Mouse (Mus musculus) CH12F3 (cell line): ENCODE measurements around the gene Foxc2.

ENCODE experiments used
- in situ Hi-C: fragments of 300-500 bp; cut with MboI; formaldehyde crosslinking; loops from 2 replicates; pipeline ENCODE4 v1.14.3; 2020; ENCODE audit warnings: low sequenced_read_pairs

Foxc2 gene

GRCm38 (mm10) chr8:121085561-121085960 is 30.4 kb upstream of the Foxc2 start:
- in situ Hi-C loops, result loop anchor here (10.0 kb wide), 1 partner anchor 411 kb away; no protein-coding TSS in a partner anchor

GRCm38 (mm10) chr8:121086004-121086900 is 29.7 kb upstream of the Foxc2 start:
- in situ Hi-C loops, result loop anchor here (10.0 kb wide), 1 partner anchor 411 kb away; no protein-coding TSS in a partner anchor

GRCm38 (mm10) chr8:121088281-121088680 is 27.7 kb upstream of the Foxc2 start:
- in situ Hi-C loops, result loop anchor here (10.0 kb wide), 1 partner anchor 413 kb away; no protein-coding TSS in a partner anchor

GRCm38 (mm10) chr8:121088871-121089630 is 26.9 kb upstream of the Foxc2 start:
- in situ Hi-C loops, result loop anchor here (10.0 kb wide), 1 partner anchor 414 kb away; no protein-coding TSS in a partner anchor

- in situ Hi-C loops, result loop anchor here (5.0 to 10.0 kb wide), 2 partner anchors 273 to 415 kb away; no protein-coding TSS in a partner anchor
Observed at GRCm38 (mm10) chr8:121089631-121090380, 26.2 kb upstream of the Foxc2 start.

GRCm38 (mm10) chr8:121090716-121091115 is 25.3 kb upstream of the Foxc2 start:
- in situ Hi-C loops, result loop anchor here (5.0 kb wide), 1 partner anchor 273 kb away; no protein-coding TSS in a partner anchor

- in situ Hi-C loops, result loop anchor here (5.0 kb wide), 1 partner anchor 275 kb away; no protein-coding TSS in a partner anchor
Observed at GRCm38 (mm10) chr8:121092141-121092540, 23.8 kb upstream of the Foxc2 start.

- in situ Hi-C loops, result loop anchor here (5.0 kb wide), 1 partner anchor 275 kb away; no protein-coding TSS in a partner anchor
Observed at GRCm38 (mm10) chr8:121092627-121093026, 23.3 kb upstream of the Foxc2 start.

GRCm38 (mm10) chr8:121093496-121093895 is 22.5 kb upstream of the Foxc2 start:
- in situ Hi-C loops, result loop anchor here (5.0 kb wide), 1 partner anchor 276 kb away; no protein-coding TSS in a partner anchor

- in situ Hi-C loops, result loop anchor here (25.0 kb wide), 1 partner anchor 283 kb away; no protein-coding TSS in a partner anchor
Observed at GRCm38 (mm10) chr8:121104049-121104818, 11.7 kb upstream of the Foxc2 start.

GRCm38 (mm10) chr8:121107668-121108656 is 8.0 kb upstream of the Foxc2 start, which contains the start of gene Mthfsd:
Gene Mthfsd (minus strand): TSS chr8:121108392.
- in situ Hi-C loops, result loop anchor here (25.0 kb wide), 1 partner anchor 279 kb away; no protein-coding TSS in a partner anchor

- in situ Hi-C loops, result loop anchor here (25.0 kb wide), 1 partner anchor 279 kb away; no protein-coding TSS in a partner anchor
Observed at GRCm38 (mm10) chr8:121108657-121109056, 7.3 kb upstream of the Foxc2 start.

- in situ Hi-C loops, result loop anchor here (25.0 kb wide), 1 partner anchor 276 kb away; no protein-coding TSS in a partner anchor
Observed at GRCm38 (mm10) chr8:121111145-121111907, 4.6 kb upstream of the Foxc2 start.

- in situ Hi-C loops, result loop anchor here (25.0 kb wide), 1 partner anchor 274 kb away; no protein-coding TSS in a partner anchor
Observed at GRCm38 (mm10) chr8:121113261-121113660, 2.7 kb upstream of the Foxc2 start.

GRCm38 (mm10) chr8:121115136-121115535 is 835 bp upstream of the Foxc2 start:
- in situ Hi-C loops, result loop anchor here (25.0 kb wide), 1 partner anchor 272 kb away; no protein-coding TSS in a partner anchor

- in situ Hi-C loops, result loop anchor here (25.0 kb wide), 1 partner anchor 271 kb away; no protein-coding TSS in a partner anchor
Observed at GRCm38 (mm10) chr8:121116591-121117185, 717 bp downstream of the Foxc2 start.
